8 mouse cellular contexts compared by ENCODE assay signal in the genomic region with DNA sequence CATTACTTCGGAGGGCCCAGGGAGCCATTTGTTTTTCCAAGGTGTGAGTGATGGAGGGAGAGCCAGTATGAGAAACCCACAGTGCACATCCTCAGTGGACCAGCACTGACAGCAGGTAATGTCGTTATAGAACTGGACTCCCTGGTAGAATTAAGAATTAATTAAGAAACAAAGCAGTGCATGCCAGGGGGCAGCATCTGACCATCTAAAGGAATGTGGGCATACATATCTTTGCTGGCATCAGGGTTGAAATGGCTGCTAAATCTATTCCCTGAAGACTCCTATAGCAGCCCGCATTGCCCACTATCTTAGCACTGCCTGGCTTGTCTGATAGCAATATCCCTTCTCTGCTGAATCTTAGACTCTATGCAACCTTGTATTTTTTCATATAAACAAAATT.
DNase-seq lines count a peak whose midpoint lies in the region; TF ChIP-seq lines count a peak whose summit lies in the region.

No protein-coding gene starts in this region.

- no peaks in the 10 kb centered on the region for H3K36me3 ChIP-seq in liver, adult 2 months (ENCODE audit: control insufficient read depth, insufficient read depth, low read length)
- H3K36me3 ChIP-seq in CH12.LX (replicated peaks in 1 of 2; ENCODE audit: control insufficient read depth in 1 of 2, insufficient read depth in 1 of 2, low read length in 1 of 2) = no peaks in the 10 kb centered on the region

- H3K4me3 ChIP-seq in cerebellum, adult 2 months (replicated peaks; ENCODE audit: insufficient read depth, low read depth, low read length) = no peak overlapping the region
- H3K4me3 ChIP-seq in liver, adult 2 months (ENCODE audit: insufficient read depth, low read depth, low read length) = no peak overlapping the region
- no peak overlapping the region for H3K4me3 ChIP-seq in CH12.LX (replicated peaks in 1 of 3; ENCODE audit: low read depth in 2 of 3, low read length in 2 of 3, poor library complexity in 1 of 3)

- TF ChIP-seq EP300 in CH12.LX (IDR thresholded peaks at IDR 0.05; ENCODE audit: low read length) = no peak

- 46% methylated on average over 3 of the region's 3 CpGs for WGBS in cerebellum, adult 2 months
- 76% methylated on average over 3 of the region's 3 CpGs for WGBS in liver, adult 2 months

- H3K4me1 ChIP-seq in cerebellum, adult 2 months (ENCODE audit: control insufficient read depth, insufficient read depth, low read length) = no peaks in the 10 kb centered on the region
- no peaks in the 10 kb centered on the region for H3K4me1 ChIP-seq in liver, adult 2 months (ENCODE audit: control insufficient read depth, insufficient read depth, low read length)
- H3K4me1 ChIP-seq in CH12.LX (ENCODE audit: control insufficient read depth in 1 of 2, insufficient read depth in 2 of 2) = peaks cover 0 to 5% of the 10 kb centered on the region in 2 experiments; a peak in 1 of 4 replicates

- no peak overlapping the region for H3K9ac ChIP-seq in liver, adult 2 months (ENCODE audit: low read depth, low read length)
- no peak overlapping the region for H3K9ac ChIP-seq in CH12.LX (ENCODE audit: insufficient read depth, low read depth)

- no peaks in the 10 kb centered on the region for H3K79me2 ChIP-seq in liver, adult 2 months (ENCODE audit: control insufficient read depth, insufficient read depth, low read length)
- H3K79me2 ChIP-seq in CH12.LX (replicated peaks; ENCODE audit: control insufficient read depth, extremely low read depth, insufficient read depth, poor library complexity, severe bottlenecking) = no peaks in the 10 kb centered on the region

- no peak for TF ChIP-seq POLR2A in cerebellum, adult 2 months (IDR thresholded peaks at IDR 0.05; ENCODE audit: borderline replicate concordance, insufficient read depth, low read length)
- TF ChIP-seq POLR2A in liver, adult 2 months (IDR thresholded peaks at IDR 0.05; ENCODE audit: extremely low read depth, insufficient read depth, low read length) = no peak
- TF ChIP-seq POLR2A in CH12.LX (IDR thresholded peaks at IDR 0.05; ENCODE audit: low read depth, low read length) = no peak

- DNase-seq in cerebellum, adult 2 months = peak; percentile 7 to 16
- no peak for DNase-seq in cerebellum, adult 9-10 months
- DNase-seq in liver, adult 2 months (ENCODE audit: extremely low read depth, low read depth, low spot score) = peak; percentile 4
- DNase-seq in liver (no peak), CH12.LX (ENCODE audit: extremely low read depth) (no peak)
- peak; percentile 1 to 24 for DNase-seq in kidney, adult 8-10 months
- DNase-seq in urinary bladder, postnatal 4 days (ENCODE audit: low spot score in 2 of 2) = no peak
- no peak for DNase-seq in T-cell, adult 2 months (ENCODE audit: low spot score)

- TF ChIP-seq CTCF in cerebellum, adult 2 months (IDR thresholded peaks at IDR 0.05; ENCODE audit: borderline replicate concordance, insufficient read depth, low read depth, low read length) = no peak; the same call in 1 of the 2 replicates
- TF ChIP-seq CTCF in liver, adult 2 months (IDR thresholded peaks at IDR 0.05; ENCODE audit: low read depth, low read length) = 0 out of 2 replicates have a peak, but pooled peaks have one; percentile 3
- TF ChIP-seq CTCF in CH12.LX (conservative IDR thresholded peaks at IDR 0.05 in 1 of 2, IDR thresholded peaks at IDR 0.05 in 1 of 2; ENCODE audit: low read depth in 2 of 2, low read length in 2 of 2) = peak in 1 of 2 experiments; percentile 15; a peak in 1 of 4 replicates

- no peak overlapping the region for H3K27ac ChIP-seq in cerebellum, adult 2 months (ENCODE audit: insufficient read depth, low read length)
- no peak overlapping the region for H3K27ac ChIP-seq in liver, adult 2 months (replicated peaks; ENCODE audit: insufficient read depth, low read depth, low read length)
- H3K27ac ChIP-seq in CH12.LX (ENCODE audit: insufficient read depth, low read depth) = no peak overlapping the region

- dilution Hi-C loops in CH12.LX (cut with MboI; ENCODE audit: extremely low pct_ligation_motif_present, extremely low pct_unique_long_range_greater_than_20kb, low sequenced_read_pairs) = no loop called here

- no peaks in the 10 kb centered on the region for H3K9me3 ChIP-seq in CH12.LX (replicated peaks; ENCODE audit: low read length)

- TF ChIP-seq RAD21 in CH12.LX (IDR thresholded peaks at IDR 0.05; ENCODE audit: low read depth, low read length) = peak; percentile 14

- no peak overlapping the region for H3K4me2 ChIP-seq in CH12.LX (ENCODE audit: insufficient read depth, low read depth, poor library complexity, severe bottlenecking)

- no peaks in the 10 kb centered on the region; the same call in 1 of the 2 replicates for H3K27me3 ChIP-seq in cerebellum, adult 2 months (ENCODE audit: control insufficient read depth, insufficient read depth, low read length)
- H3K27me3 ChIP-seq in liver, adult 2 months (ENCODE audit: control insufficient read depth, insufficient read depth, low read length) = no peaks in the 10 kb centered on the region
- no peaks in the 10 kb centered on the region for H3K27me3 ChIP-seq in CH12.LX (replicated peaks)

- in situ Hi-C loops in CH12.LX (cut with MboI; ENCODE audit: low pct_ligation_motif_present, low pct_unique_long_range_greater_than_20kb, low sequenced_read_pairs) = no loop called here

TF ChIP-seq in CH12.LX, 34 proteins besides CTCF, POLR2A, EP300 and RAD21:
- no peak for TF ChIP-seq RCOR1 (conservative IDR thresholded peaks at IDR 0.05; ENCODE audit: low read depth, low read length)
- TF ChIP-seq ETS1 (conservative IDR thresholded peaks at IDR 0.05; ENCODE audit: low read depth, low read length) = no peak
- no peak for TF ChIP-seq ZKSCAN1 (IDR thresholded peaks at IDR 0.05; ENCODE audit: borderline replicate concordance, low read depth, low read length)
- no peak for TF ChIP-seq USF1 (IDR thresholded peaks at IDR 0.05; ENCODE audit: low read depth, low read length)
- no peak for TF ChIP-seq CHD1 (IDR thresholded peaks at IDR 0.05; ENCODE audit: low read depth, low read length)
- TF ChIP-seq PAX5 (IDR thresholded peaks at IDR 0.05; ENCODE audit: low read length) = no peak
- no peak for TF ChIP-seq MAX (IDR thresholded peaks at IDR 0.05; ENCODE audit: low read length)
- no peak; the same call in 1 of the 2 replicates for TF ChIP-seq SMC3 (IDR thresholded peaks at IDR 0.05; ENCODE audit: low read depth, low read length)
- no peak for TF ChIP-seq MAFK (IDR thresholded peaks at IDR 0.05; ENCODE audit: insufficient replicate concordance, low read length)
- no peak for TF ChIP-seq GABPA (IDR thresholded peaks at IDR 0.05; ENCODE audit: insufficient replicate concordance, low read depth, low read length)
- TF ChIP-seq TCF12 (IDR thresholded peaks at IDR 0.05; ENCODE audit: low read depth, low read length) = no peak
- TF ChIP-seq SIN3A (IDR thresholded peaks at IDR 0.05; ENCODE audit: low read length) = no peak
- no peak for TF ChIP-seq ZMIZ1 (IDR thresholded peaks at IDR 0.05; ENCODE audit: low read depth, low read length)
- no peak for TF ChIP-seq CHD2 (IDR thresholded peaks at IDR 0.05; ENCODE audit: low read length)

Comparison
In these comparisons a context has a peak if more than half of its experiments do, and no peak if none do; other contexts are left out.
1. DNase-seq: peak in cerebellum, adult 2 months (2 of 2), liver, adult 2 months (single experiment) and kidney, adult 8-10 months (2 of 2); none in cerebellum, adult 9-10 months (single experiment), liver (single experiment), CH12.LX (single experiment), urinary bladder, postnatal 4 days (0 of 2) and T-cell, adult 2 months (single experiment).